Mouse (Mus musculus) right cerebral cortex, postnatal 10 days (tissue): ENCODE measurements around the gene Commd6.
"Not testable (repeated sequence)": the region's sequence is repeated elsewhere in the genome, so short reads cannot be mapped to it uniquely, and the experiment has no call there.

Experiments
- DNase-seq, 2 experiments: peaks; one replicate each; pipeline ENCODE4 v3.0.0; 2021; ENCODE audit warnings: low spot score in 2 of 2

Commd6 gene

GRCm38 (mm10) chr14:101608519-101609368, 31.7 kb downstream of the Commd6 start, which contains the start of gene Tbc1d4:
TSS of gene Tbc1d4 (minus strand) at chr14:101609191.
- peak; percentile 70 to 77 for DNase-seq

DNA sequence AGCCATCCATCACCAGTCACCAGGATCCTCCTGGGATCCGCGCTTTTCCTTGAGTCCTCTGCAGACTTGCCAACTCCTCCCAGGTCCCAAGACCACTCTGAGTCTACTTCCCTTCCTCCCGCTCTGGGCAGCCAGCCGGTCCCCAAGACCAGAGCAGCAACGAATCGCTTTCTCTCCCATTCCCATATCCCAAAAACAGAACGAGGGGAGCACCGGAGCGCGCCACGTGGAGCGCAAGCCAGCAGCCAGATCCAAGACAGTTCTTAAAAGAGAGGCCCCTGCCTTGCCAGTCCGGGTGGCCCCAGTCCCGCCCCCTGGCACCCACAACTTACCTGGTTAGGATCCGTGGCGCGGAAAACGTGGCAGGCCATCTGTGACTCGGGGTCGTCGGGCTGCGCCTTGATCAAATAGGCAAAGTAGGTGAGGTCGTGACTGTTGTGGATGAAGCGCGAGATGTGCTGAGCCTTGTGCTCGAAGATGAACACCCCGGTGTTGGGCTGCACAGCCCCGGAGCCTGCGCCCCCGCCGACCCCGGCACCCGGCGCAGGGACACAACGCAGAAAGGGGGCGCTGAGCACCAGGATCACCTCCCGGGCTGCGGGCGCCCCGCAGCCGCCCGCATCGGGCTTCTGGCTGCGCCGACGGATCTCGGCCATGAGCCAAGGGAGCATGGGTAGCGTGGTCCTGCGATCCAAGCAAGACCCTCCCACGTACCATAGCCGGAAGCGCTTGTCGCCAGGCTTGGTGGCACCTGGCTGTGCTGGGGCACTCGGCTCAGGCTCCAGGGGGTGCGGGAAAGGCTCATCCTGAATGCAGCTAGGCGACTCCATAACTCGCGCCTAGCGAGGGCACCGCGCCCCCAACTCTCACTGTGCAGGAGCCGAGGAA, 32.6 kb downstream of the Commd6 start:
- peak; percentile 33 to 38 for DNase-seq

- no peak for DNase-seq
These were observed 34.6 kb downstream of the Commd6 start for GRCm38 (mm10) chr14:101605843-101606242.

GRCm38 (mm10) chr14:101602851-101603250, 37.6 kb downstream of the Commd6 start:
- DNase-seq, result no peak

GRCm38 (mm10) chr14:101597096-101597715, 43.3 kb downstream of the Commd6 start:
- no peak for DNase-seq

DNA sequence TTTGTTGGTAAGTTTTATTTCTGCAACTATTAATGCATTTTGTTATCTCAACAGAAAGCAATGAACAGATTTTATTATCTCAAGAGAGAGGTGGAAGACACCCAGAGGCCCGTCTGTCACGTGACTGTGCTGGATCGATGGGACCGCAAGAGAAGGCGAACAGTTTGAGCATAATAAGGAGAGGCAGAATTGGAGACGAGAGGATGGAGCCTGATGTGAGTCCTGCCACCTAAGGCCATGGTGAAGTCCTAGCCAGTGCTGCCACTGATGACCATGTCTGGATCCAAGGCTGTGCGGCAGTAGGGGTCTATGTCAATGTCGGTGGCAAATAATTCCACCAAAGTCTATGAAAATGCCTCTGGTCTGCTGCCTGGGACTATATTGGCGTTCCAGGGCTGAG, 43.8 kb downstream of the Commd6 start:
- DNase-seq, result no peak

DNA sequence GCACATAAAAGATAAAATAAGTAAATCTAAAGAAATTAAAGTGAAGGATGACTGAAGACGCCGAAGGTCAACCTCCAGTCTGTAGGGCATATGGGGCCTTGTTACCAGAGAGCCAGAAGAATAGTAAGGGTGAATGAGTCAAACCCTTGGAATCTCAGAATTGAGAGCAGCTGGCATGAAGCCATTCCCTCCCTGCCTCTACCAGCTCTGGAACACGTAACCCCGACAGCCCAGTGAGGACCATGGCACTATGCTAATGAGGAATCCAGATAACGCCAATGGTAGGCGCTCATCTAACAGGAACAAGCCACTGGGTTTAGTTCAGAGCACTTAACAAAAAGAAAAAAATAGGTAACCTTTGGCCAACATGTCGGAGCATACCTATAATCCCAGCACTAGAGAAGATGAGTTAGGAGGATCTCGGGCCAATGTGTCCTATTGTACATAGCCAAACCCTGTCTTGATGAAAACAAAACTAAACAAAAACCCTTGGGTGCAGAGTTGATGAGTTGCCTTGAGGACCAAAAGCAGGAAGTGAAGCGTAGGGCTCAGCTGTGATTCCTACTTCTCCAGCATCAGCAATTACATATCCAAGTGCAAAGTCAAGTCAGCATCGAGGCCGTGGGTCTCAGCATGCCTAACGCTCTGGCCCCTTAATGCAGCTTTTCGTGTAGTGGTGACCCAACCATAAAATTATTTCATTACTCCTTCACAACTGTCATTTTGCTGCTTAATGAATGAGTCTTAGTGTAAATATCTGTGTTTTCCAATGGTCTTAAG, 45.0 kb downstream of the Commd6 start:
- no peak for DNase-seq

- no peak for DNase-seq
These were observed 46.5 kb downstream of the Commd6 start for GRCm38 (mm10) chr14:101594001-101594400.

DNA sequence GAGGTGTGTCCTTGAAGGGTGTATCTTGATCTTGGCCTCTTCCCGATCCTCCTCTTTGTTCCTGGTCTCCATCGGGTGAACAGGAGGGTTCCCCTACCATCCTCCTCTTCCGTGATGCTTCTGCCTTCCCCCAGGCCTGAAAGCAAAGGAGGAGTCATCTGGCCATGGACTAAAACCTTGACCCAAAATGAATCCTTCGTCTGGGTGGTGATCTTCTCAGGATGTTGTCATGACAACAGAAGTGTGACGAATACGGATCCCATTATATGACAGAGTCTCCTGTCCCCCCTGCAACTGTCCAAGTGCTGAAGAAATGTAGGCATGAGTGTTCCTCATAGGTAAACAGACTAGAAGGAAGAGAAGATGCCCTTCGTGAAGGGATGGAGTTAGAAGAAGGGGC, 47.1 kb downstream of the Commd6 start:
- DNase-seq, result no peak

DNA sequence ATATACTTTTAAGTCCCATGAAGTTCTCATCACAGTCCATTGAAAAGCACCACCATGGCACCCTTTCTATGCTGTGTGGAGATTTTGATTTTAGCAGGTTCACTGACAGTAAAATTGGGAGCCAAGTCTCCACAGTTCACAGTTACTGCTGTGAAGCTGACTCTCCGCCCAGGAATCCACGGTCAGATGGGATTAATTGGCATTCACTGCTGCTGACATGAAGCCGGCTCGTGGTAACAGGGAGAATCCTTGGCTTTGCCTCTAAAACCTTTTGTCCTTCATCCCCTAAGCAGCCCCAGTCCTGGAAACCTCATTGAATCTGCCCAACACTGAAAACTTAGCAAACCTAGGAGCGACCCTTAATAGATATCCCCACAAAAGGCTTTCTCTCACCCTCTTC, 49.4 kb downstream of the Commd6 start:
- DNase-seq, result no peak

GRCm38 (mm10) chr14:101588209-101588991, 52.1 kb downstream of the Commd6 start:
- not testable (repeated sequence) for DNase-seq

- not testable (repeated sequence) for DNase-seq
These were observed 53.0 kb downstream of the Commd6 start for GRCm38 (mm10) chr14:101587366-101588040.

DNA sequence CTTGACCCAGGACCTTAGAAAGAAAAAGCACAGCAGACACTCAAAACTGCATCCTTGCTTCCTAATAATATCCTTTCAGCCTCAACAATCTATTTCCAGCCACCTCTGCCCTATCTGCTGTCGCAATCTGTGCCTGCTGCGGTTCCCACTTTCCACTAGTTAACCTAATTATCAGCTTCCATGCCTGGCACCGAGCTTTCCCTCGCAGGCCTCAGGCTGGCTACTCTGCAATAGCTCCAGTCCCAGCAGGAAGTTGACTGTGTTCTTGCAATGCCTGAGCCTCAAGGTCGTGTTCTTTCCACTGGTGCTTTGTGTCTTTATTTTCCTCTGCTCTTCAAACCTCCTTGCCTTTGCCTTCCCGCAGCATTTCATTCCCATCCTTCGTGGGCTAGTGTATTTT, 54.4 kb downstream of the Commd6 start:
- DNase-seq, result no peak
